Mouse (Mus musculus): ENCODE measurements at regions not wholly inside any gene's neighbourhood (a gene's known extent, or its start where the extent isn't known, plus 50 kb on each side); places are given as distances from the start of the nearest gene placed in this dataset.

DNA sequence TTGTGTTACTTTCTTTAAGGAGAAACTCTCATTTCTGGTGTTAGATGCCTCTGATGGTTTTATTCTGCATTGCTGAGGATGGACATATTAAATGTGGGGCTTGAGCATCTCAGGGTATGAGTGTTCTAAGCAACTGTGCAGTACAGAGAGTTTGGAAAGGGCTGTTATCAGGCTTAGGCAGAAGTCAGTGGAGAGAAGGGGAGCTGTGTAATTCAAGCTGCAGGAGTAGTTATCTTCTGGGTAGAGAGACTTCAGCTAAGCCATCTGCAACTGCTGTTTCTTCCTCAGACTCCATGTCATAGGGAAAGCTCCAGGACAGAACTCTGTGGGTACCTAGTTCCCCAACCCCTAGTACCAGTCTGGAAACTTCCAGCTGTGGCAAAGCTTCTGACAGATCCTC is 102.1 kb downstream of the Dhrs2 start:
- no peak for TF ChIP-seq CTCF (IDR thresholded peaks at IDR 0.05; ENCODE audit: extremely low read depth, insufficient read depth, low read length)
- no peak for TF ChIP-seq POLR2A (IDR thresholded peaks at IDR 0.05; ENCODE audit: extremely low read depth, insufficient read depth, low read length)

All from cortical plate, adult 2 months (tissue).